Mouse (Mus musculus): ENCODE results near the gene Rab43.

GRCm38 (mm10) chr6:87742804-87743203 is 69.2 kb downstream of the Rab43 start:
- TF ChIP-seq USF1 (IDR thresholded peaks at IDR 0.05; ENCODE audit: low read depth) (no peak), POLR2A (IDR thresholded peaks at IDR 0.05; ENCODE audit: insufficient read length, low read depth) (no peak), MYOD1 (IDR thresholded peaks at IDR 0.05; ENCODE audit: control insufficient read depth in 1 of 3, insufficient read length in 2 of 3, low read depth in 2 of 3) (no peak), POLR2AphosphoS2 (IDR thresholded peaks at IDR 0.05; ENCODE audit: insufficient read length, low read depth) (no peak), MAX (IDR thresholded peaks at IDR 0.05; ENCODE audit: low read depth) (no peak), TCF3 (IDR thresholded peaks at IDR 0.05; ENCODE audit: insufficient read length, low read depth) (no peak), REST (IDR thresholded peaks at IDR 0.05; ENCODE audit: insufficient read depth, insufficient read length) (no peak), TCF12 (IDR thresholded peaks at IDR 0.05; ENCODE audit: insufficient read depth, poor library complexity, severe bottlenecking) (no peak), SRF (IDR thresholded peaks at IDR 0.05; ENCODE audit: control insufficient read depth, insufficient read length, low read depth) (no peak), E2F4 (IDR thresholded peaks at IDR 0.05; ENCODE audit: insufficient read depth) (no peak), MYOG (IDR thresholded peaks at IDR 0.05; ENCODE audit: control insufficient read depth in 1 of 3, insufficient read depth in 1 of 3, insufficient read length in 2 of 3, low read depth in 2 of 3) (no peak)

All from myocyte (in vitro differentiated cells).